Mouse (Mus musculus) G1E-ER4 (cell line): Measurements from ENCODE around the gene Icmt. TPM values are rescaled to one million over a fixed set of nuclear protein-coding genes. Genes with fewer than 3 reads are reported as not detected.

Source experiments
- GATA1 ChIP-seq: IDR thresholded peaks from one replicate; pipeline ENCODE4 v1.8.0; 2012; ENCODE audit warnings: low read length, inconsistent platforms
- polyA plus RNA-seq: library from polyadenylated mRNA; stranded (reverse); fragments of >175 nt; gene quantifications from 2 replicates; pipeline ENCODE4 v1.2.3, GENCODE M21; 2012

Gene Icmt
- polyA plus RNA-seq, 1 experiment, result 30.0 TPM

GRCm38 (mm10) chr4:152287317-152288120, 9.5 kb upstream of the Icmt start:
- TF ChIP-seq GATA1, result no peak

GRCm38 (mm10) chr4:152288398-152288945, 8.6 kb upstream of the Icmt start:
- TF ChIP-seq GATA1, result no peak

DNA sequence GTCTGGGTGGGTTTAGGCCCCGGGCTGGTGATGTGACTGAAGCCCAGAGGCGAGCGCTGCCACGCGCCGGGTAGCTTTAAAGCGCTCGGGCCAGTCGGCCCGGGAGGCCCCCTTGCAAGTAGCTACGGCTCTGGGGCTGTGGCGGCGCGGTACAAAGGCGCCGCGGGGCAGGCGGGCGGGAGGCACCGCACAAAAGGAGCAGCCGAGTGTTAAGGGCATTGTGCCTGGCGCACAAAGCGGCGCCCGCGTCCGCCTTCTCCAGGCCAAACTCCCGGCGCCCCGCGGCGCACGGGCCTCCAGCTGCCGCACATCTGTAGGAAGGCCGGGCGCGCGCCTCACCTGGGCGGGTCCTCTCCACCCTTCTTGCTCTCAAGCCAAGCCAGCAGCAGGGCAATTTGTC, 6.6 kb upstream of the Icmt start:
- TF ChIP-seq GATA1, result no peak

DNA sequence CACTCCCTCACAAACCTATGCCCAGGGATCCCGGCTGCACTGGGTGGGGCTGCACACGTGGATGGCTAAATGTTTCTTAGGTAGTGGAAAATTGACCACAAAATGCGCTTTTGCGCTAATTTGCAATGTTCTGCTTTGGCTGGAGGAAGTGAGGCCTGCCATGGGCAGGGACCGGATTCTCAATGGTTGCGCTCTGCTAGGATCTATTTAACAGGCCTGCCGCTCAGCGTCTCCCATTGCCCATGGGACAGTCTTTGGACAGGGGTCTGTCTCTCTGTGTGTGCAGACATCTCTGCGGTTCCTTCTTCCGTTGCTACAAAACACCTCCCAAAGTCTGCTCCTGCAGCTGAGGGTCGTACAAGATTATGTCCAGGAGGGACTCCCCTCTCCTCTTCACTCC, 6.0 kb upstream of the Icmt start:
- no peak for TF ChIP-seq GATA1

- TF ChIP-seq GATA1, result no peak
Observed at GRCm38 (mm10) chr4:152291562-152291961, 5.5 kb upstream of the Icmt start, which contains the start of gene Hes3. Gene Hes3 (minus strand): TSS chr4:152291662.

DNA sequence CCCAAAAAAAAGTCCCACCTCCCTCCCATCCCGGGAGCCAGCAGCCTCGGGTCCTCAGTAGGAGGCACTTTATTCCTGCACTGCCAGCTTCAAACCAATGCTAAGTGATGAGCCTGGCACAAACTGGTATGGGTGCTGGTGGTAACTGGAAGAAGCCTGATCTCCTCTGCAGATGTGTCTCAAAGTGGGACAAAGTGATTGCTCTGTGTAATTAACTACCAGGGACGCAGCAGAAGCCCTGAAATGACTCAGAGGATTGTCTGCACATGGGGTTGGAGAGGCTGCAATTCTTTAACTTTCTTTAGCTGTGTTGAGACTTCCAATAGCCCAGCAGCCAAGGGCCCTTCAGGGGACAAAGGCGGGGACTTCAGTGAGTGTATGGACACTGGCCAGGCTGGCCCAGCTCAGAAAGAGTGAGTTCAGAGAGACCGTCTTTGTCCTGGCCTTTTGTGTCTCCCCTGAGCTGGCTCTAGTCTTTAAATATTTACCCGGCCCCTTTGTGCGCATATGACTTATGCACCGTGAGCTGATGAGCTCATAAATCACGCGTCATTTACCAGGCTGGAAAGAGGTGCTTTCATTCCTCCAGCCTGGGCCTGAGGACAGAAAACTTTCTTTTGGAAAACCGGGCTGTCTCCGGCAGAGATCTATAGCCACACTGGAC, 4.8 kb upstream of the Icmt start:
- TF ChIP-seq GATA1, result no peak

GRCm38 (mm10) chr4:152294188-152294929, 2.7 kb upstream of the Icmt start:
- TF ChIP-seq GATA1, result no peak

- TF ChIP-seq GATA1, result no peak
Observed at GRCm38 (mm10) chr4:152295916-152296315, 1.1 kb upstream of the Icmt start.

GRCm38 (mm10) chr4:152296371-152296770, 656 bp upstream of the Icmt start:
- TF ChIP-seq GATA1, result no peak

- TF ChIP-seq GATA1, result no peak
Observed at GRCm38 (mm10) chr4:152298836-152299235, 1.8 kb downstream of the Icmt start.

DNA sequence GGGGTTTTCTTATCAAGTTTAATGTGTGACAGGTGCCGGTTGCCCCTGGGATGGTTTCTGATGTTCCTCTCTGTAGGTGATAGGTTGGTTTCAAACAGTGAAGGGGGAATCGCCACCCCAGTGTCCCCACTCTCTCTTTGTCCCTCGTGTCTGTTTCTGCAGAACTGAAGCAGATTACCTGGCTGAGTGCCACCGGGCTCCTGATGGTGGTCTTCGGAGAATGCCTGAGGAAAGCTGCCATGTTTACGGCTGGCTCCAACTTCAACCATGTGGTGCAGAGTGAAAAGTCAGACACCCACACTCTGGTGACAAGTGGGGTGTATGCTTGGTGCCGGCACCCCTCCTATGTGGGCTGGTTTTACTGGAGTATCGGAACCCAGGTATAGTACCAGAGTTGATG, 3.3 kb downstream of the Icmt start:
- TF ChIP-seq GATA1, result no peak

- TF ChIP-seq GATA1, result no peak
Observed at GRCm38 (mm10) chr4:152302012-152302411, 5.0 kb downstream of the Icmt start.

GRCm38 (mm10) chr4:152303172-152303571, 6.1 kb downstream of the Icmt start:
- no peak for TF ChIP-seq GATA1

DNA sequence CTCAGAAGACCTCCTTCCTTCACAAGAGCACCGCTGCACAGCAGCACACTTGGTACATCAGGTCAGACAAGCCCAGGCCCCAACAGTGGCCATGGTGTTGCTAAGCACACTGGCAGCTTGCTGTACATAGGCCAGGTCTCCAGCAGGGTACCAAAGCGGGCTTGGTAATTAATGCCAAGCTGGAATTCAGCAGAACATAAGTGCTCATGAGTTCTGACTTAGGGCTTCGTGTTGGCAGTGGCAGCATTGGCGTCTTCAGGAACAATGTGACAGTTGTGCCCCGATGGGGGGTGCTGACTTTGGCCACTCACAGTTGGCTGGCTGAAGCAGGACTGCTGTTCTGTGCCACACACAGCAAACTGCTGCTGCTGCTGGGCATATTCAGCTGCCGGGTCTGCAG, 7.7 kb downstream of the Icmt start:
- TF ChIP-seq GATA1, result no peak

- TF ChIP-seq GATA1, result no peak
Observed at GRCm38 (mm10) chr4:152305991-152306390, 9.0 kb downstream of the Icmt start.

DNA sequence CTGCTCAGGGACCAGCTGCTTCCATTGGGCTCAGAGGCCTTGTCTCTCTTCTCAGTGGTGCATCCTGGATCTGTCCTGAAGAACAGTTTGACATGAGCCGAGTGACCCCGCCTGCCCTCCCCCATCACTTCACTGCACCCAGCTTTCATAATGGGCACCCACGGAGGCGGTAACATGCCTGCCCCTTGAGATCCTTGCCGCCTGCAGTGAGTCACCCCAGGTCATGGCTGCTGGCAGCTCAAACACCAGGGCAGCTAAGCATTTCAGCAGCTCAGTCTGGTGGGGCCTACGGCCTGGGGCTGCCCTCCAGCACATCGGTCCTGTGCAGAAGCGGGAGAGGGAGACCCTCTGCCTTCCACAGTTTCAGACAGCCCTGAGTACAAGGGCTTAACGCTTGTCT, 10.5 kb downstream of the Icmt start:
- TF ChIP-seq GATA1, result no peak

DNA sequence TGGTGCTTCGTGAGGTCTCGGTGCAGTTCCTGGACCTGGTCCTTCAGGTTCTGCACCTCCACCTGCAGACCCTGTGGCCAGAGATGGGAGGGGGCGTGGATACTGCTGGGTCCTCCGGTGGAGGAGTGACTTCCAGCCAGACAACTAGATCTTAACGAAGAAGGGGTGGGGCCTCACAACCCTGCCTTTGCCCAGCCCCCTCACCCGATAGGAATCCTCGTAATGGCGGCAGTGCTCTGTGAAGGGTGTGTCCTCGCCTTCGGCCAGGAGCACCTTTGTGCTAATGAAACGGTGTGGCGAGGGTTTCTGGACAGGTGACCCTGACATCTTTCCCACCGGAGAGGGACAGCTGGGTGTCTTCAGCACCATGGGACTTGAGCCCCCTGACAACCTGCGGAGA, 15.2 kb downstream of the Icmt start:
- TF ChIP-seq GATA1, result no peak
